Mouse (Mus musculus) left cerebral cortex, postnatal 4 days (tissue): ENCODE data around the gene Ccdc27. TPM values are rescaled to one million over a fixed set of nuclear protein-coding genes. Genes with fewer than 3 reads are reported as not detected.

Experiments
- DNase-seq: peaks from one replicate; pipeline ENCODE4 v3.0.0-alpha.2; 2022
- intact Hi-C: fragments of 180-260 bp; cut with DNase I; formaldehyde crosslinking; loops from one replicate; pipeline ENCODE4 v1.15.1; 2025
- total RNA-seq, 2 experiments: library from RNA; stranded (reverse); gene quantifications; 2 replicates each; pipeline ENCODE4 v1.2.3; 2021

The Ccdc27 gene
- under 1 TPM; 0.22 to 0.30 TPM for total RNA-seq

DNA sequence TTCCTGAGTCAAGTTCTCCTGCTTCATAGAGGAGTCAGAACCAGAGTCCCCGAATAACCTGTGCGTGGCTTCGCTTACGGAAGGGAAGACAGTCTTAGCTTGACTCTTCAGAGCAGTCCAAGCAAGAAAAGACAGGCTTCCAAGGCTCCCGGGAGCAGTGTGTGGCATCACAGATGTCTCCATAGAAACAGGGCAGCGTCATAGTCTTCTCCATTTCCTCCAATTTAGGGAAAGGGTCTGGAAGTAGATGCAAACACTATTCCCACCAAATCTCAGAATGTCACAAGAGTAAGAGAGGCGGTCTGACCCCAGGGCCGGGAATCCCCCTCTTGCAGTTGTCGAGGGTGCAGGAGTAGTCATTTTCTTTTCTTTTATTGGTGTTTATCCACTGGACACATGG is at the start of gene Ccdc27:
Gene Ccdc27, minus strand, starts transcription at position 101 of the 400 bp plus-strand sequence.
- intact Hi-C loops = no loop called here
- DNase-seq = no peak

DNA sequence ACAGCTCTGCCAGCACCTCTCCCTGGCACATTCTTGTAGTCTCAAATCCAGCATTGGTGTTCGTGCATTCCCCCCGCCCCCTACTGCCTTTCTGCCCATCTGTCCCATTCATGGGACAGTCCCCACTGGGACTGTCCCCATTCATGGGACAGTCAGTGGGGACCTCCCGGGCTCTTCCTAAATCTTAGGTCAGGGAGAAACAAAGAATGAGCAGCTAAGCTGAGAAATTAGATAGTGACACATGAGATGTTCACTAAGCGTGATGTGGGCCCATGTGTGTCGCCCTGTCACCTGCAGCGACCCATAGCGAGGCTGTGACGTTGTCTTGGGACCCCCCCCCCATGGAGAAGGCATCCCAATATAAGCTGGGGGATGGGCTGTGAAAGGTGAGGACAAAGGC is 48.9 kb upstream of the Ccdc27 start:
- DNase-seq = no peak
- intact Hi-C loops = no loop called here

DNA sequence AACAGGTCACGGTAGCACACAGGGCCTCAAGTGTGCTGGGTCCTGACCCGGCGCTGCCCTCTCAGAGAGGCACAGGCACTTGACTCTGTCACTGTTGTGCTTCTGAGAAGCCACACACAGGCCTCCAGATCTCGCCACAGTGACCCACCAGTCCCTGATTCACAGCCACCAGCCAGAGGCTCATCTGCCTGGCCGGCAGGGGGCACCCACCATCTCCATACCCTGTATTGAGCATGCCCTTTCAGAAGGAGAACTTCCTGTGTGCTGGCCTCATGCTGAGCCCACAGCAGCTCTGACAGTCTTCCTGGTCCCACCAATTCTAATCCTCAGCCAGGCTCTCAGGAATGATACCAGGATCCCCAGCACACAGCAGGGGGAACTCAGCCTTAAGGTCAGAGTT is 46.7 kb upstream of the Ccdc27 start:
- DNase-seq = no peak
- intact Hi-C loops = no loop called here

DNA sequence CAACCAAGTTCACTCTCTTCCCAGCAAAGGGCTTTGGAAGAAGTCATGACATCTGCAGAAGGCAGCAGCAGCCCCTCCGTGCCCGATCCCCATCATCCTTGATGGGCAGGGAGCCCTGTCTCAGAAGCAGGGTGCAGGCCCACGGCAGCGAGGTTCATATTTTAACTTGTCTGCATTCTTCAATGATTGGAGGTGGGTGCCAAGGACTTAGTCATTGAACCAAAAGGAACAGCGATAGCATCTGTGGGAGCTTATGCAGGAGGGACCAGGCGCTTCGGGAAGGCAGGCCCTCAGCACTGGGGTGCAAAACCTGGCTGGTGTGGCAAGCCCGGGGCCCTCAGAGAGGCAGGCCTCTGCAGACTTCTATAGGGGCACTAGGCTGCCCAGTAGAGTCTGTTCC is 44.0 kb upstream of the Ccdc27 start:
- no peak for DNase-seq
- intact Hi-C loops = no loop called here

DNA sequence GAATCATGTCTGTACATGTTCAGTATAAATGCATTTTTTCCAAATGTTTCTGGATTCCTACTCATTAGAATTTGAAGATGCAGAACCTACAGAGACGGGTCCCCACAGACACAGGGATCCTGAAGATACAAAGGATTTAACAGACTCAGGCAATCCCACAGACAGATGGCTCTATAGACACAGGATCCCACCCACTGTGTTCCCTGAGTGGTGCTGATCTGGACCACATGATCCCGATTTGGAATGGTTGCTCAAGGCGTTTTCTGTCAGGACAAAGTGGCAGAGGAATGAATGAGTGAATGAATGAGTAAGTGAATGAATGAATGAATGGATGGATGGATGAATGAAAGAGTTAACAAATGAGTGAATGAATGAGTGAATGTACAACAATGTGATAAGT is 43.4 kb upstream of the Ccdc27 start:
- intact Hi-C loops = no loop called here
- no peak for DNase-seq

DNA sequence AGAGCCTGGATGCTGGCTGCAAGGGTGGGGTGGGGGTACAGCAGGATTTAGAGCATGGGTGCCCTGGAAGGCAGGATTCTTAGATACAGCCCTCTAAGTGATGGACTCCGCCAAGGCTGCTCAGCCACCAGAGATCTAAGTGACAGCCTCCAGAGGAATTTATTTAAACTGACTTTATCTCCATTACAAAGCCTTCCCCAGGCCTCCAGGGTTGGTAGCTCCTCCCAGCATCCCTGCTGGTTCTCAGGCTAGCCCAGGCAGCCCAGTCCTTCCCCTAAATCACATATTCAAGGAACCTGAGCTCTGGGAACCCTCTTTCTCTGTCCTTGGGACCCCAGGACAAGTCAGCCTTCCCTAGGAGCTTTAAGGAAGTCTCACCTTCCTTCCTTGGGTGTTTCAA is 39.5 kb upstream of the Ccdc27 start:
- no peak for DNase-seq
- intact Hi-C loops = no loop called here

DNA sequence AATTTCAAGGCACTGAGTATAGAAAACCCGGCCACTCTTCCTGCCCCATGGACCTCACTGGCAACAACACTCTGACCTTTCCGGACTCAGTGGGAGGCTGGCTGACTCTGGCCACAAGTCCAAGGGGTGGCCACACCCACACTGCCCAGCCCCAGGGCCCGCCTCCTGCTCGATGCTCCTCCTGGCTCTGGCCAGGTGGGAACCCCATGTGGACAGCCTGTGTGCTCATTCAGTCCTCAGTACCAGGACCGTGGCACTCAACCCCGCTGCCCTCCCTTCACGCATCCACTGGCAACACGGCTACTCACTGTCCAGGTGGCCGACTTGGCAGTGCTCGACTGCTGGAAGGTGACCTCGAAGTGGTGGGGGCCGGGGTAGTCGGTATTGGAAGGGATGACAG is 38.5 kb upstream of the Ccdc27 start:
- no peak for DNase-seq
- intact Hi-C loops = no loop called here

DNA sequence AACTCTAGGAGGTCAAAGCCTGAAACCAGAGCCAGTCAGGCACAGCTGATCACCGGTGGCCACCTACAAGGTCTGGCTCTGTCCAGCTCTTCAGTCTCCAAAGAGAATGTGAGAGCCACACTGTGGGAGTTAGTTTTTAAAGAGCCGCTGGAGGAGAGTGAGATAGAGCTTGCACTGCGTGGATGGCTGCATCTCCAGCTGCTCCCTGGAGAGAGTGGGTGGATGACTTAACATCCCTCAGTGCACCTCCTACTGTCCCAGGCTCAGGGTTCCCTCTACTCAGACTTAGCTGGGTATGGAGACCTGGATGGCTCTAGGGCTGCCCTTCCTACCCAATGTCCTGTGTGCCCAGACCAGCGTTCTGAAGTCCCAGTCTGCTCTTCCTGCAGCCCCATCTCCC is 37.7 kb upstream of the Ccdc27 start:
- no peak for DNase-seq

DNA sequence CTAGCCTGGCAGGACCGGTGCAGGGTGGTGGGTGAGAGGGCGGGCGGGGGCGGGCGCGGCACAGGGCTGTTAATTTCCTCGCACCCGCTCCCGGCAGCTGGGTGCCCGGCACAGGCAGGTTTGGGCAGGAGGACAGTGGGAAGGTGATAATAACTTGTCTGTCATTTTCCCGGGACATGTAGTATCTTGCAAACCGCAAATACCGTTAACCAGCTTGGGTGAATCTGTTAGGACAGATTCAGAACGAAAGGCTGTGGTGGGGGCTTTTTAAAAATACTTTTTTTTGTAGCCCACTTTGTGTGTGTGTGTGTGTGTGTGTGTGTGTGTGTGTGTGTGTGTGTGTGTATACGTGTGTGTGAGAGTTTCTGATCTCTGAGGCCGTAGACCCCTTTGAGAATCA is 29.5 kb upstream of the Ccdc27 start:
- no peak for DNase-seq
- intact Hi-C loops = no loop called here

More for the DNA sequence above, 37.7 kb upstream of the Ccdc27 start:
- intact Hi-C loops = no loop called here

DNA sequence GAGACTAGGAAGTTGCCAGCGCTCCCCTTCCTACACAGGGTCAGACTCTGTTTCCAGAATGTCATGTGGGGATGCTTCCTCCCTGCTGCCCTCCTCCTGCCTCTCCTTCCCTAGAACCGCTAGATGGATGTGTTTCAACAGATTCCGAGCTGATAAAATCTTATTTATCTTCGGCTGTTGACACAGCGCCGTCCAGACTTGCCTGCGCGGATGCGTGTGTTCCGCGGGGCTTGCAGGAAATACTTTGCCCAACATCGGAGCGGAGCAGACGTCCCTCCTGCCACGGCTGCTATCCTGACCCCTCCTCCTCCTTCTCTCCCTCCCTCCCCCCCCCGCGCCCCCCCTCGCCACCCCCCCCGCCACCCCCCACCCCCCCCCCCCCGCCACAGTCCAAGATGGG is 29.0 kb upstream of the Ccdc27 start:
- no peak for DNase-seq
- intact Hi-C loops = no loop called here

DNA sequence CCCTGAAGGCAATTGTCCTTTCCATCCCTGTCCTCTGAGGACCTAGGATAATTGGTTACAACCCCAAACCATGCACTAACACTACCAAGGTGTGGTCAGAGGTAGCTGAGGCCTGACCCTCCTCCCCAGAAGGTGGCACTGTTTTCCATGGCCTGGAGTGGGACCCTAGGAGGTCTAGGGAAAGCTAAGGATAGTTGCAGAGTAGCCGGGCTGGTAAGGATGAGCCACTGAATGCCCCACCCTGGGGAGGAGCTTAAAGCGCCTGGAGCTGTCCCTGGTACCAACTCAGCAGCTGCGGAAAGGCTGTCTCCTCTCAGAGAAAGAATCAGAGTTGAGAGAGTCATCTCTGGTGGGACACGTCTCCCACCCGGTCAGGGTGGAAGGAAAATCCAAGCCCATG is 28.4 kb upstream of the Ccdc27 start:
- peak; percentile 57 for DNase-seq
- intact Hi-C loops = no loop called here

DNA sequence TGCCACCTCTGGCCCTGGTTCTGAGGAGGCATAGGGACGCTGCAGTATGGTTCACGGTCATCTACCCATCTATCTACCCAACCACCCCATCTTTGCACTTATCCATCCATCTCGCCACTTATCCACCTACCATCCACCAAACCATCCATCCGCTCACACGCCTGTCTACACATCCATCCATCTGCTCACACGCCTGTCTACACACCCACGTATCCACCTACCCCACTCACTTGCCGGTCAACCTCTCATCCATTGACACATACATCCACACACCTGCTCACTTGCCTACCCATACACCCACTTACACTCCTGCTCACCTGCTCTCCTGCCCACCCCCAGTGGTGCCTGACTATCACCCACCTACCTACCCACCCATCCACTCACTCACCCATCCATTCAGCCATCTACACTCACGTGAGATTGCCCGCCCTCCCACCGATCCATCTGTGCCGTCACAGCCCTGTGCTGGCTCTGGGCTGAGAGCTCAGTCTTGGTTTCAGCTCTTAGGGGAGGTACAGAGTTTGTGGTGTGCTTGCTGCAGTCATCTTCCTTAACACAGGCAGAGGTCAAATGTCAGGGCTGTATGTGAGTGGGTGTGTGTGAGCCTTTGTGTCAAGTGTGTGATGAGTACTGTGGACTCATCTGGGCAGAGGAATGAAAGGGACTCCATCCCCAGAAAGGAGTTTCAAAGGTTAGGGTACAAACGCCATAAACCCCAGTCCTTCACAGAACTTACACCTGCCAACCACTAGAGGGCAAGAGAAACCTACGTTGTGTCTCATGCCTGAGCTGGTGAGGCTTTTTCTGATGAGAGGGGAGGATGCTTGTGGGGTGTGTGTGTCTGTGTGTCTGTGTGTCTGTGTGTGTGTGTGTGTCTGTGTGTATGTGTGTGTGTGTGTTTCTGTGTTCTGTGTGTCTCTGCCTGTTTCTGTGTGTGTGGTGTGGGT is 22.6 kb upstream of the Ccdc27 start:
- intact Hi-C loops = loop anchor here (5.0 to 10.0 kb wide), 2 partner anchors 77 to 230 kb away; partner anchors contain the start of genes Trp73 and Wrap73
- DNase-seq = peak; percentile 27

DNA sequence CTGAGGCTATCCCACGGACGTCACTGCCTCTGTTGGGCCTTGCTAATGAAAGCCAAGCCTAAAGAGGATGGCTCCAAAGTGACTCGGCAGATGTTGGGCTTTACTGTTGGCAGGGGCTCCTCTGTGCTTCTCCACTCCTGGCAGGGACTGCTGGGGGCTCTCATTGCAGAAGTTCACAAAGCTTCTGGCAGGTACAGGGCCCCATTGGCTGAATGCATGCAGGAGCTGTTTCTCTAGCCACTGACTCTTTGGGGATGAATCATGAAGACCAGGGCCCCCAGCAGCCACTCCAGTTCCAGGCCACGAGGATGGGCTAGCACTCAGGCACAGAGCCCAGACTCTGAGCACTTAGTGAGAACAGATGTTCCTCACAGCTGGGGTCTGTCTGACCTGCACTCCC is 15.2 kb upstream of the Ccdc27 start:
- intact Hi-C loops = no loop called here
- no peak for DNase-seq

DNA sequence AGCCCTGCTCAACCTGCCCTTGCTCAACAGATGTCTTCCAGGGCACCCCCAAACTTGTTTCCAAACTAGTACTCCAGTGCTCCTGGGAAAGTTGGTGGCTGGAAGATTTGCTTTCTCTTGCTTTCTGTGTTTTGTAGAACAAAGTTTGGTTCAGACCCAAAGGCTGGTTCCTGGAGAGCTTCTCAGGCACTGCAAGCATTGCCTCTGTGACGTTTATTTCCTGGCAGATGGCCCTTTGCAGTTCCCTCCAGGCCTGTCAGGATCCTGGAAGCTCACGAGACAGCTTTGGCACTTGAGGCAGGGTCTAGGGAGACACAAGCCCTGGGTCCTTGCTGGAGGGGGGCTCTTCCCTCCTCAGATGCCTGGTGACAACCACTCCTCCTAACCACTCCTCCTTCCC is 14.2 kb upstream of the Ccdc27 start:
- no peak for DNase-seq
- intact Hi-C loops = no loop called here

DNA sequence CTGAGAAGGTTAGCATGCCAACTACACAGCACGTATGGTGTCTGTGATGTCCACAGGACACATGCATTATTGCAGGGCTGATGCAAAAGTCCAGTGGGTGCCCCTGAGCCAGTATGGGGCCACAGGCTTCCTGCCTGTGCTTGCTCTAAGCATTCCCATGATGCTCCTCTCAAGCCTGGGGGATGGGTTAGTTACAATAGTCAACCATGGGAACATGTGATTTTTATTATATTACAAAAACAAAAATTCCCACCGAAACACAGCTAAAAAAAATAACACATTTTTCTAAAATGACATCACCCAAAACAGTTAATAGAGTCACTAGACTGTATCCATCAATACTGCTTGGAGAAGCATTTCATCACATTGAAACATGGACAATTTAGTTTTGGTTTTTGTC is 13.6 kb upstream of the Ccdc27 start:
- DNase-seq = no peak
- intact Hi-C loops = no loop called here

DNA sequence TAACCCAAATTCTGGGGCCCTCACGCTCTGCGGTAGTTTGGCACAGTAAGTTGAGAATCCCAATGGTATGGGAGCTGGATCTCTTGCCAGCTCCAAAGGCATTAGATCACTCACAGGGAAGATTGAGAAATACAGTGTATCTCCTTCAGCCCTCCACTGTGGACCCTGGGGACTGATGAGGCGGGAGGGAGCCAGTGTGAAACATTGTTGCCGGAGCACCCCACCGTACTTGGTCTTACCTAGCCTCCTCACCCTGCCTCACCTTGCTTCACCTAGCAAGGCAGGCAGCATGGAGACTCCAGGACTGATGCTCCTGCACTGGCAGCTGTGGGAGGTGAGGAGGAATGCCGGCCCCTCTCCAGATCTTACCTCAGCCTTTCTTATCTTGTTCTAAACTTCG is 13.0 kb upstream of the Ccdc27 start:
- DNase-seq = no peak
- intact Hi-C loops = no loop called here

DNA sequence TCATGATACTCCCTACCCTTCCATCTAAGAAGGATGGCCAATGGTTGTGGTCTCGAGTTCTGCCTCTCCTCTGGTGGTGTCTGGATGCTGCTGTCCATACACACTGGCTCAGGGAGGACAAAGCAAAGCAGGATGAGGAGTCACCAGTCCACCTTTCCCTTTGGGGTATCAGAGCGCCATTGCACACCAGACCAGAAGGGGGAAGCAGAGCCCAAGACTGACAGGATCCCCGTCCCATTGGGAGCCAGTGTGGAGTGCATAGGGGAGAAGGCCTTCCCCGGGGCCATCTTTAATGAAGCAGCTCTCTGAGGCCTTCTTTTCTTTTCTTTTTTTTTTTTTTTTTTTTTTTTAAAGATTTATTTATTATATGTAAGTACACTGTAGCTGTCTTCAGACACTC is 10.6 kb upstream of the Ccdc27 start:
- DNase-seq = no peak
- intact Hi-C loops = no loop called here

DNA sequence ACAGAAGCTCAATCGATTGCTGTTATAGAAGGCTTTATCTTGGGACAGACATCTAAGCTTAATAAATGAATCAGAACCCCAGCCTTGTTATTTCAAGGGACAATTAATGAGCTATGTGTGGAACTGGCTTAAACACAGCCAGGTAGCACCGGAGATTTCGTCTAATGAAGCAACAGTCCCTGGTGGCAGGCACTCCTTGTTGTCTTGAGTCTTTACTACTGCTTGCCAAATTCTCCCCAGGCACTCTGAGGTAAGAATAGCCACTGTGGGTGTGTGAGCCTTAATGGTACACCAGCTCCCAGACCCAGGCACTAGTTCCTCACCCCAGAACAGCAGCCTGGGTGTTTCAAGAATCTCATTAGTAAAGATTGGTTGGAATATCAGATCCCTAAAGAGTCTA is 8.9 kb upstream of the Ccdc27 start:
- no peak for DNase-seq
- intact Hi-C loops = no loop called here

DNA sequence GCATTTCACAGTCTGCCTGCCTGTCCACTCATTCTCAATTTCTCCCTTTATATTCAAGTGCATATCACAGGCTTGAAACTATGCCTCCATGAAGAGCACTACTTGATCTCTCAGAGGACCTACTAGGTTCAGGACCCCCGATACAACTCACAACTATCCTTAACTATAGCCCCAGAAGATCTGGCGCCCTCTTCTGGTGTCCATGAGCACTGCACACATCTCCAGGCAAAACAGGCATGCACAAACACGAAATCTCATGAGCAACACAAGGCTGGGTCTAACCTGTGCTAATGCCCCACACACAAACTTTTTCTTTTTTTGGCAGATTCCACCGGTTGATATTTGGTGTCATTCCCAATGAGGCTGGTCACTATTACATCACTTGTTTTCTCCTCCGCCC is 3.4 kb upstream of the Ccdc27 start:
- intact Hi-C loops = no loop called here
- no peak for DNase-seq

DNA sequence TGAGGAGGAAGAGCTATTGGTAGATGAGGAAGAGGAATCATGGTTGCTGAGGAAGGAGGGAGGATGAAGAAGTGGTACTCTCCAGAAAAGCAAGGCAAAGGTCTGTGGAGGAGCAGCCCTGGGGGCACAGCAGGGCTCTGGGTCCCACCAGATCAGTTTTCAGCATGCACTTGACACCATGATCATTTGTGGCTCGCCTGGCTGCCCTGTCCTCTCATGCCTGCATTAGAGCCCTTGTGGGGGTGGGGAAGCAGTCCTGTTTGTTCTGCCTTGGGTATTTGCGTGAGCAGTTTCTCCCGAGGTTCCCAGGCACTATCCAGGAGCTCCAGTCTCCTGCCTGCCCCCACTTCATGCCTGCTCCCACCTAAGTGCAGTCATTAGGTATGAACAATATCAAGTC is 5.4 kb downstream of the Ccdc27 start:
- no peak for DNase-seq
- intact Hi-C loops = no loop called here

DNA sequence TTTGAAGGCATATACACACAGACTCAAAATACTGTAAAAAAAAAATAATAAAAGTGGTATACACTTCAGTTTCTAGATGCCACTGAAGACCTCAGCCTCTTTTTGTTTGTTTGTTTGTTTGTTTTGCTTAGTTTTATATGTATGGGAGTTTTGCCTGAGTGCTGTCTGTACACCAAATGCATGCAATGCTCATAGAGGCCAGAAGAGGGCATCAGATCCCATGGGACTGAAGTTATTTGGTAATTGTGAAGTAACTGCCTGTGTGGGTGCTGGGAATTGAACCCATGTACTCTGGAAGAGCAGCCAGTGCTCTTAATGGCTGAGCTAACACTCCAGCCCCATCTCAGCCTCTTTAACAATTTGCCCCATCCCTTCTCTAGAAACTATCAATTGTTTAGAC is 13.8 kb downstream of the Ccdc27 start:
- intact Hi-C loops = no loop called here

DNA sequence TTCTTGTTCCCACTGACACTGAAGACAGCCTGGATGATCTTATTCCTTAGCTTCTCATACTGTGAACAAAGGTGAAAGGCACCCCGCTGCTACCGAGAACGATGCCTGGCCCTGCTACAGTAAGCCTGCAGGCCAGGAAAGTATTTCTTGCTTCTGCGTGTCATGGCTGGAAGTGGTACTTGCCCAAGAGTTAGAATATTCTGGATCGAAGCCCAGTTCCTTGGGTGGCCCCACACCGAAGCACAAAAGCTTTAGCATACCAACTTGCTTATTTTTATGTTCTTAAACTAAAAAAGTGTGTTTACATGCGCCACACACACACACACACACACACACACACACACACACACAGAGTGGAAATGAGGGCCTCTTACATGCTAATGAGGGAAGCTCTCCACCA is 14.4 kb downstream of the Ccdc27 start:
- intact Hi-C loops = no loop called here
- DNase-seq = no peak

More for the DNA sequence above, 13.8 kb downstream of the Ccdc27 start:
- no peak for DNase-seq

DNA sequence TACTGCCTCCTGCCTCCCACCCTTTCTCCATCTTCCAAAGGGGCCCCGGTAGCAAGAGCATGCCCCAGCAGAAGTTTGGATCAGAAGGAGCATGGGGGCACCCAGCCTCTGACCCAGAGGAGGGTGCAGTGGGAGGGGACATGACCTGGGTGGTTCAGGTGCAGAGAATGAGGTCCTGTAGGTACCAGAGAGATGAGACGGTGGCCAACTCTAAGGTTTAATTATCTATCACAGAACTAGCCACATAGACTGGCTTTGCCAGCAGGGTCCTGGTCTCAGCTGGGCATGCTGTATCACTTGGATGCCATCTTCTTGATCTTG is 16.1 kb downstream of the Ccdc27 start:
- intact Hi-C loops = no loop called here
- no peak for DNase-seq
